Mouse (Mus musculus) cerebellum, postnatal 4 days (tissue): ENCODE measurements around the gene Lnx2.
A peak's percentile ranks its signal among the peaks of the same experiment; 100 is the strongest.

Source experiments
- DNase-seq, 2 experiments: peaks; one replicate each; pipeline ENCODE4 v3.0.0; 2022; ENCODE audit warnings: low spot score in 2 of 2, mixed read lengths in 1 of 2

The Lnx2 gene

GRCm38 (mm10) chr5:147018761-147019160 is 57.6 kb downstream of the Lnx2 start:
- no peak for DNase-seq

- no peak for DNase-seq
Measured at GRCm38 (mm10) chr5:147017526-147017925, 58.9 kb downstream of the Lnx2 start.

- no peak for DNase-seq
Measured at GRCm38 (mm10) chr5:147016622-147017021, 59.8 kb downstream of the Lnx2 start.

- DNase-seq: no peak
Measured at GRCm38 (mm10) chr5:147015191-147015590, 61.2 kb downstream of the Lnx2 start.

GRCm38 (mm10) chr5:147013845-147014244 is 62.5 kb downstream of the Lnx2 start:
- no peak for DNase-seq

- no peak for DNase-seq
Measured at GRCm38 (mm10) chr5:147011333-147011732, 65.1 kb downstream of the Lnx2 start.

GRCm38 (mm10) chr5:147003303-147003702 is 73.1 kb downstream of the Lnx2 start:
- DNase-seq: no peak

GRCm38 (mm10) chr5:147001312-147001711 is 75.1 kb downstream of the Lnx2 start:
- DNase-seq: no peak

GRCm38 (mm10) chr5:146998802-146999201 is 77.6 kb downstream of the Lnx2 start:
- DNase-seq: no peak

- DNase-seq: no peak
Measured at GRCm38 (mm10) chr5:146996812-146997211, 79.6 kb downstream of the Lnx2 start.

GRCm38 (mm10) chr5:146994973-146995372 is 81.4 kb downstream of the Lnx2 start:
- DNase-seq: no peak

- DNase-seq: no peak
Measured at GRCm38 (mm10) chr5:146993509-146993908, 82.9 kb downstream of the Lnx2 start.

GRCm38 (mm10) chr5:146989051-146989450 is 87.3 kb downstream of the Lnx2 start:
- DNase-seq: no peak

GRCm38 (mm10) chr5:146987588-146987987 is 88.8 kb downstream of the Lnx2 start:
- DNase-seq: no peak

GRCm38 (mm10) chr5:146985725-146986433 is 90.5 kb downstream of the Lnx2 start:
- no peak for DNase-seq

GRCm38 (mm10) chr5:146983216-146983615 is 93.2 kb downstream of the Lnx2 start:
- peak; percentile 34 to 63 for DNase-seq

- DNase-seq: no peak
Measured at GRCm38 (mm10) chr5:146981376-146981775, 95.0 kb downstream of the Lnx2 start.

GRCm38 (mm10) chr5:146974781-146975123 is 101.6 kb downstream of the Lnx2 start:
- no peak for DNase-seq

GRCm38 (mm10) chr5:146973858-146974780 is 102.3 kb downstream of the Lnx2 start:
- DNase-seq: no peak

- DNase-seq: no peak
Measured at GRCm38 (mm10) chr5:146973353-146973752, 103.0 kb downstream of the Lnx2 start.

GRCm38 (mm10) chr5:146971776-146972561 is 104.4 kb downstream of the Lnx2 start:
- DNase-seq: no peak
